Comparison of ENCODE assay signal across 7 mouse cellular contexts in the genomic region with DNA sequence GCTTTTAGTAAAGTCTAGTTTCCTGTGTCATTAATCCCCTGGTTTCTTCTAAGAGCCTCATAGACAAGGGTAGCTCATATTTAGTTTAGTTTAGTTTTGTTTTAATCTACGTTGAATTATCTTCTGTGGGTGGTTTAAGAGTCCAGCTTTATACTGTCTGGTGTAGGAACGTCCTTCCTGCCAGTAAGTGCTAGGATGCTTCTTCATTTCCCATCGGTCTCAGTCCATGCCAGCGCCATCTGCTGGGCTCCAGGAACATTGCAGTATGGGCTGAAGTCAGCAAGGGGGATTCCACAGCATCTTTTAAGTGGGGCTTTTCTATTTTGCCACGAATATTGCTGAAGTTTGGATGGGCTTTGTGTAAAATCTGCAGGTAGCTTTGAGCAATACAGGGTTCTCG. TPM values are rescaled to one million over a fixed set of nuclear protein-coding genes. Genes with fewer than 3 reads are reported as not detected.
DNase-seq lines count a peak whose midpoint lies in the region; ATAC-seq lines count a peak whose summit lies in the region.

No protein-coding gene starts in this region.

- H3K27ac ChIP-seq in hindbrain, embryonic 12.5 days, result no peak overlapping the region

- H3K4me3 ChIP-seq in hindbrain, embryonic 12.5 days, result no peak overlapping the region

- no peak overlapping the region for H3K4me2 ChIP-seq in hindbrain, embryonic 12.5 days (replicated peaks)

- DNase-seq in CD8-positive naive resting alpha-beta T cell, adult 2 months (ENCODE audit: low read depth in 2 of 2, low spot score in 2 of 2), result peak; percentile 37 to 39
- DNase-seq in embryo, embryonic 9.5 days (ENCODE audit: extremely low spot score), result peak; percentile 50
- DNase-seq in left cerebral cortex, adult 11 months (ENCODE audit: low spot score), result peak; percentile 22
- DNase-seq in right cerebral cortex, postnatal 25 days, result peak; percentile 34

- no peak overlapping the region for H3K9ac ChIP-seq in hindbrain, embryonic 12.5 days

- no peaks in the 10 kb centered on the region for H3K27me3 ChIP-seq in hindbrain, embryonic 12.5 days

- peaks cover 3% of the 10 kb centered on the region; the same call in 1 of the 2 replicates for H3K4me1 ChIP-seq in hindbrain, embryonic 12.5 days

- H3K36me3 ChIP-seq in hindbrain, embryonic 12.5 days, result no peaks in the 10 kb centered on the region

- WGBS in hindbrain, embryonic 12.5 days, result 24% methylated on average over 6 of the region's 6 CpGs

- H3K9me3 ChIP-seq in hindbrain, embryonic 12.5 days (replicated peaks), result no peaks in the 10 kb centered on the region

- ATAC-seq in activated CD4-positive, CD25-positive, alpha-beta regulatory T cell, adult 4 months, result peak; percentile 89
- peak; percentile 50; the same call in 1 of the 2 replicates for ATAC-seq in hindbrain, embryonic 12.5 days (ENCODE audit: low FRiP score)
- ATAC-seq in megakaryocyte-erythroid progenitor cell, adult 5-6 weeks (replicated peaks; ENCODE audit: low FRiP score, low TSS enrichment, poor library complexity, severe bottlenecking), result peak; percentile 85

RNA-seq across cellular contexts. Expression of gene Cdca7l, which starts 49.2 kb away (rescaled TPM):
- 10 to 100 TPM; 27.0 to 34.7 TPM for polyA plus RNA-seq in activated CD4-positive, CD25-positive, alpha-beta regulatory T cell, adult 4 months (2017; shearing (Covaris generic))
- polyA plus RNA-seq in hindbrain, embryonic 12.5 days (2016; fragmentation: Nextera tagmentation; extraction: Ambion mirVana), result 16.2 and 20.2 TPM in 2 replicates
- 52.3 and 91.9 TPM in 2 replicates for total RNA-seq in megakaryocyte-erythroid progenitor cell, adult 5-6 weeks (2014; fragmentation: Nextera tagmentation)
- total RNA-seq in megakaryocyte-erythroid progenitor cell, adult 5-6 weeks (2017), result 143 and 164 TPM in 2 replicates
